Mouse (Mus musculus) spleen, adult 2 months (tissue): Measurements from ENCODE around the gene Gps1.

Source experiments
- CTCF ChIP-seq: fragments of 200-500 bp; IDR thresholded peaks from 2 replicates; pipeline ENCODE4 v1.5.1; 2011; ENCODE audit warnings: mild to moderate bottlenecking, inconsistent platforms; ENCODE audit not compliant: insufficient read depth, insufficient read length, insufficient replicate concordance; ENCODE audit errors: extremely low read depth
- POLR2A ChIP-seq: fragments of 200-500 bp; IDR thresholded peaks from 2 replicates; pipeline ENCODE4 v1.6.1; 2011; ENCODE audit warnings: low read depth, low read length, inconsistent platforms

GRCm38 (mm10) chr11:120805375-120806298, 21.6 kb downstream of the Gps1 start:
- no peak for TF ChIP-seq POLR2A
- TF ChIP-seq CTCF: no peak
